Mouse (Mus musculus): ENCODE data around the gene Frat2. TPM values are rescaled to one million over a fixed set of nuclear protein-coding genes. Genes with fewer than 3 reads are reported as not detected.

Gene Frat2
- polyA plus RNA-seq, 1 experiment from 2014 or later, result 6.4 TPM

DNA sequence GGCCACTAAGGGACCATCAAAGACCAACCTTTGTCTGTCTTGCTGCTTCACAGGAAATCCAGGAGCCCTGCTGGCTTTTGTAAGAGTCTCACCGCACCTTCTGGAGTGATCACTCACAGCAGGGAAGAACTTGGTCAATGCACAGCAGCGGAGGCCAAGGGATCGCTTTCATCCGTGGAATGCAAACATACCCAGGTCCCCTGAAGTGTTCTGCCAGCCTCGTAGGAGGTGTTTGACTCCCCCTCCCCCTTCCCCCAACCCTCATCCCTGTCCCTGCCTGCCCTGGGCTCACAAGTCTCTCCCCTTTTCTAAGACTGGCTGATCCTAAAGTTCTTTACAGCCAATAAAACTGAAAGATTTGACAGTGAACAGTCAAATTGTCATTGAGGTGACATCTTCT is 26.5 kb downstream of the Frat2 start:
- H3K27ac ChIP-seq (ENCODE audit: low read depth), result no peak overlapping the region
- WGBS, result 14% methylated on average over 5 of the region's 5 CpGs

DNA sequence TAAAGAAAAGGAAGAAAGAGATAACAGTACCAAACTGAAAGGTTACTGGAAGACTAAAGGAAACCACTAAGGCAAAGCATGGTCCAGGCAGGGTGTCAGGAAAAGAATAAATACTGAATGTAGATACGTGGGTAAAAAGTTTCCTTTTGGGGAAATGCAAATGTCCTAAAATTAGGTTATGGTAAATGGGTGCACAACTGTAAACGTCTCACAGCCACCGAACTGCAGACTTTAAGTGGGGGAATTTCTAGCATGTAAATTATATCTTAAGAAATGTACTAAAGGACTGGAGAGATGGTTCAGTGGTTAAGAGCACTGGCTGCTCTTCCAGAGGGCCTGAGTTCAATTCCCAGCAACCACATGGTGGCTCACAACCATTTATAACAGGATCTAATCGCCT is 29.2 kb downstream of the Frat2 start:
- no peak overlapping the region for H3K27ac ChIP-seq (ENCODE audit: low read depth)
- H3K27me3 ChIP-seq (replicated peaks; ENCODE audit: control insufficient read depth, insufficient read depth, low read length), result no peaks in the 10 kb centered on the region
- no peak overlapping the region for H3K4me2 ChIP-seq (ENCODE audit: low read length)
- no peaks in the 10 kb centered on the region for H3K4me1 ChIP-seq (replicated peaks; ENCODE audit: control insufficient read depth, insufficient read depth, low read length)
- no peaks in the 10 kb centered on the region for H3K36me3 ChIP-seq (ENCODE audit: control insufficient read depth, insufficient read depth, low read length)
- ATAC-seq (replicated peaks; ENCODE audit: low FRiP score, low TSS enrichment, low read depth) (no peak), DNase-seq (ENCODE audit: low spot score) (no peak)
- H3K9ac ChIP-seq (ENCODE audit: low read length), result no peak overlapping the region
- no peak overlapping the region for H3K4me3 ChIP-seq (ENCODE audit: low read depth, low read length)
- WGBS, result 85% methylated on average over 4 of the region's 4 CpGs
- H3K9me3 ChIP-seq (ENCODE audit: control insufficient read depth, low read length), result no peaks in the 10 kb centered on the region

More for the DNA sequence above, 26.5 kb downstream of the Frat2 start:
- no peak for ATAC-seq (replicated peaks; ENCODE audit: low FRiP score, low TSS enrichment, low read depth)
- Histone ChIP-seq H3K4me3 (ENCODE audit: low read depth, low read length) (no peak overlapping the region), H3K4me1 (replicated peaks; ENCODE audit: control insufficient read depth, insufficient read depth, low read length) (no peaks in the 10 kb centered on the region), H3K9me3 (ENCODE audit: control insufficient read depth, low read length) (no peaks in the 10 kb centered on the region), H3K4me2 (ENCODE audit: low read length) (no peak overlapping the region), H3K36me3 (ENCODE audit: control insufficient read depth, insufficient read depth, low read length) (no peaks in the 10 kb centered on the region), H3K27me3 (replicated peaks; ENCODE audit: control insufficient read depth, insufficient read depth, low read length) (no peaks in the 10 kb centered on the region), H3K9ac (ENCODE audit: low read length) (no peak overlapping the region)
- DNase-seq (ENCODE audit: low spot score), result no peak

DNA sequence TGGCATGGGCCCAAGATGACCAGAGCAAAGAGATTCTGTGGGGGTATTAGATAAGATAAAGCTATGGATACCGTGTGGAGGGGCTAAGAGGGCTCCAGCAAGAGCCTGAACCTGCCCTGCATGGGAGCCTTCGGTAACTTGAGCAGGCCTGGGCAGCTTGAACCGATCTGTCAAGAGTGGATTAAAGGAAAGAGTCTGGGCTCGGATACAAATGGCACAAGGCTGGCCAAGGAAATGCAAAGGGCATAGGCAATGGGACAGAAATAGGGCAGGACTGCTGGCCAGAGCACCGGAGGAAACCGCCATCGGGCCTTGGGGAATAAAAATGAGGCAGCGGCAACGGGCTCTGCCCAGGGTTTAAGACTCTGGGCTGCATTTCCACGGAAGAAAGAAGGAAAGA is 30.6 kb downstream of the Frat2 start:
- Histone ChIP-seq H3K9ac (ENCODE audit: low read length) (no peak overlapping the region), H3K36me3 (ENCODE audit: control insufficient read depth, insufficient read depth, low read length) (no peaks in the 10 kb centered on the region), H3K4me2 (ENCODE audit: low read length) (no peak overlapping the region), H3K9me3 (ENCODE audit: control insufficient read depth, low read length) (no peaks in the 10 kb centered on the region), H3K4me1 (replicated peaks; ENCODE audit: control insufficient read depth, insufficient read depth, low read length) (no peaks in the 10 kb centered on the region), H3K4me3 (ENCODE audit: low read depth, low read length) (no peak overlapping the region), H3K27ac (ENCODE audit: low read depth) (no peak overlapping the region), H3K27me3 (replicated peaks; ENCODE audit: control insufficient read depth, insufficient read depth, low read length) (no peaks in the 10 kb centered on the region)
- 47% methylated on average over 10 of the region's 10 CpGs for WGBS
- DNase-seq (ENCODE audit: low spot score) (no peak), ATAC-seq (replicated peaks; ENCODE audit: low FRiP score, low TSS enrichment, low read depth) (no peak)

DNA sequence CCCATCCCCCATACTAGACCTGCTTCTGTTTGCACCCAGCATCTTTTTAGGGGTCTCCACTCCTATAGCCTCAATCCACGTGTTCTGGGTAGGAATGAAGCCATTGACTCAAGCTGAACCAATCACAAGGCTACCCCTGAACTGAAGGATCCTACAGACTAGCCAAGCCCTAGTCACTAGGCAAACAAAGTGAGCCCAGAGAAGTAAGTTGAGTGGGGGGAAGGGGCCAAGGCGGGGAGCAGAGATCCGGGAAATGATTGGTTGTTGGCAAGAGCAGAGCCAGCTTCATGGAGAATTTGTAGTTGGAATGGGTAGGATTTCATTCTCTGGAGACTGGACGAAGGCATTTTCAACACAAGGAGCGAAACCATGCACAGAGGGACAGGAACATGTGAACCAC is 31.0 kb downstream of the Frat2 start:
- Histone ChIP-seq H3K36me3 (ENCODE audit: control insufficient read depth, insufficient read depth, low read length) (no peaks in the 10 kb centered on the region), H3K4me1 (replicated peaks; ENCODE audit: control insufficient read depth, insufficient read depth, low read length) (no peaks in the 10 kb centered on the region), H3K4me3 (ENCODE audit: low read depth, low read length) (no peak overlapping the region), H3K4me2 (ENCODE audit: low read length) (no peak overlapping the region), H3K9ac (ENCODE audit: low read length) (no peak overlapping the region), H3K27me3 (replicated peaks; ENCODE audit: control insufficient read depth, insufficient read depth, low read length) (no peaks in the 10 kb centered on the region), H3K27ac (ENCODE audit: low read depth) (no peak overlapping the region), H3K9me3 (ENCODE audit: control insufficient read depth, low read length) (no peaks in the 10 kb centered on the region)
- ATAC-seq (replicated peaks; ENCODE audit: low FRiP score, low TSS enrichment, low read depth), result no peak
- 53% methylated on average over 5 of the region's 5 CpGs for WGBS
- no peak for DNase-seq (ENCODE audit: low spot score)

DNA sequence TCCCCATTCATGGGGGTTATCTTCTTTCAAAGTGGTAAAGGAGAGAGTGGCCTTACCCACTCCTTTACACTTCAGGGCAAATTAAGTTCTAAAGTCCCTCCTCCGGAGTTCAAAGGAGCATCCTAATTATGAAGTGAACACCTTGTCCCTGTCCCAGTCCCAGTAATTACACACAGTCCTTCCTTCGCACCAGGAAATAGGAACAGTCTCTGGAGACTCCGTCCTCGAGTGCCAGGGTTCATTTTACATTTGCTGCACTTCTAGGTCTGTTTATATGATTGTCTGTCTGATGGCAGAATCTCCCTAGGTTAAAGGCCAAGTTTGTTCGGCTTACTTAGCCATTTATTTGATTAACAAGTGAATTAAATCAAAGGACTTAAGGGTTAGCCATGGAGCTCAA is 31.5 kb downstream of the Frat2 start:
- Histone ChIP-seq H3K9ac (ENCODE audit: low read length) (no peak overlapping the region), H3K27me3 (replicated peaks; ENCODE audit: control insufficient read depth, insufficient read depth, low read length) (no peaks in the 10 kb centered on the region), H3K4me1 (replicated peaks; ENCODE audit: control insufficient read depth, insufficient read depth, low read length) (no peaks in the 10 kb centered on the region), H3K4me3 (ENCODE audit: low read depth, low read length) (no peak overlapping the region), H3K4me2 (ENCODE audit: low read length) (no peak overlapping the region), H3K36me3 (ENCODE audit: control insufficient read depth, insufficient read depth, low read length) (no peaks in the 10 kb centered on the region), H3K9me3 (ENCODE audit: control insufficient read depth, low read length) (no peaks in the 10 kb centered on the region), H3K27ac (ENCODE audit: low read depth) (no peak overlapping the region)
- WGBS, result 53% methylated on average over 5 of the region's 5 CpGs
- ATAC-seq (replicated peaks; ENCODE audit: low FRiP score, low TSS enrichment, low read depth) (no peak), DNase-seq (ENCODE audit: low spot score) (no peak)

DNA sequence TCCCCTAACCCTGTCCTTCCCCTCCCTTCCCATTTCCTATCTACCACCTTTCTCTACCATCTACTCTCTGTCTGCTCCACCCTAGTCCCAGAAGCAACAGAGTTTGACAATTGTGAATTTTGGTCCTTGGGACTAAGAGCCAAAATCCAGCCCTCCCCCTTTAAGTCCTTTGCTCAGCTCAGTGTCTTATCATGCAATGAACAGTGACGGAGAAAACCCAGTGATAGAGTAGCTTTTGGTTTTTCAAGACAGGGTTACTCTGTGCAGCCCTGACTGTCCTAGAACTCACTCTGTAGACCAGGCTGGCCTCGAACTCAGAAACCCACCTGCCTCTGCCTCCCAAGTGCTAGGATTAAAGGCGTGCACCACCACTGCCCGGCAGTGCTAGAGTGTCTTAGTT is 34.6 kb downstream of the Frat2 start:
- H3K9ac ChIP-seq (ENCODE audit: low read length), result no peak overlapping the region
- H3K36me3 ChIP-seq (ENCODE audit: control insufficient read depth, insufficient read depth, low read length), result no peaks in the 10 kb centered on the region
- H3K4me2 ChIP-seq (ENCODE audit: low read length), result no peak overlapping the region
- H3K4me3 ChIP-seq (ENCODE audit: low read depth, low read length), result no peak overlapping the region
- H3K4me1 ChIP-seq (replicated peaks; ENCODE audit: control insufficient read depth, insufficient read depth, low read length), result no peaks in the 10 kb centered on the region
- DNase-seq (ENCODE audit: low spot score) (no peak), ATAC-seq (replicated peaks; ENCODE audit: low FRiP score, low TSS enrichment, low read depth) (no peak)
- no peaks in the 10 kb centered on the region for H3K9me3 ChIP-seq (ENCODE audit: control insufficient read depth, low read length)
- 87% methylated on average over 4 of the region's 4 CpGs for WGBS
- H3K27me3 ChIP-seq (replicated peaks; ENCODE audit: control insufficient read depth, insufficient read depth, low read length), result no peaks in the 10 kb centered on the region
- no peak overlapping the region for H3K27ac ChIP-seq (ENCODE audit: low read depth)

DNA sequence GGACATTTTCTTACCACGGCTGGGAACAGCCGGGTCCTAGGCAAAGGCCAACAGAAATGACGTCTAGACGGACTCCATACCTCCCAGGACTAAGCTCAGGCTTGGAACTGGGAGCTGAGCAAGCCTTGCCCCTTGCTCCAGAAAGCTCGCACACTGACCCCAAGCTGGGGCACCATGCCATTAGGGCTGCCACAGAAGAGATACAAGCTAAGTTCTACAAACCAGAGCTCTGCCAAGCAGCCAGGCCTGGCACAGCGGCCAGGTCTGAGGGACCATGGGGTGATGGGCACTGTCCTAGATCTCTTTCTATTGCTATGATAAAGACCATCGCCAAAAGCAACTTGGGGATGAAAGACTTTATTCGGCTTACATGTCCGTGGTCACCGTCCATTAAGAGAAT is 35.4 kb downstream of the Frat2 start:
- Histone ChIP-seq H3K9me3 (ENCODE audit: control insufficient read depth, low read length) (no peaks in the 10 kb centered on the region), H3K27me3 (replicated peaks; ENCODE audit: control insufficient read depth, insufficient read depth, low read length) (no peaks in the 10 kb centered on the region), H3K27ac (ENCODE audit: low read depth) (no peak overlapping the region), H3K36me3 (ENCODE audit: control insufficient read depth, insufficient read depth, low read length) (no peaks in the 10 kb centered on the region), H3K9ac (ENCODE audit: low read length) (no peak overlapping the region), H3K4me2 (ENCODE audit: low read length) (no peak overlapping the region), H3K4me3 (ENCODE audit: low read depth, low read length) (no peak overlapping the region), H3K4me1 (replicated peaks; ENCODE audit: control insufficient read depth, insufficient read depth, low read length) (no peaks in the 10 kb centered on the region)
- DNase-seq (ENCODE audit: low spot score) (no peak), ATAC-seq (replicated peaks; ENCODE audit: low FRiP score, low TSS enrichment, low read depth) (no peak)
- whole genome bisulfite sequencing, result 93% methylated on average over 10 of the region's 10 CpGs

DNA sequence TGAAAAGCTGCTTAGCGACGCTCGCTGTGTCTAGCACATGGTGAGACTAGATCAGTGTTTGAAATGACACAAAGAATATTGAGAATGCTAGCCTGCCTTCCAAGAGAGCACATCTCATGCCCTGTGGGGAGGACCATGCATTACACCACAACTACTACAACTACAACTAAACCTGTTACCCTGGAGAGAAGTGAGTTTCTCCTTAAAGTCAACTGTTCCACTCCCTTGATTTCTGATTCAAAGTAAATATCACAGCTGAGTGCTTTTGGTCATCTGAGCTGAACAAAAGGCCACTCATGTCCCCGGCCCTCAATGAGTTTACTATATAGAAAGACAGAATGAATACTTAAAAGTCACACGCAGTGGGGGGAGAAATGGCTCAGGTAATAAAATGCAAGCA is 37.9 kb downstream of the Frat2 start:
- Histone ChIP-seq H3K27ac (ENCODE audit: low read depth) (no peak overlapping the region), H3K9me3 (ENCODE audit: control insufficient read depth, low read length) (no peaks in the 10 kb centered on the region), H3K4me3 (ENCODE audit: low read depth, low read length) (no peak overlapping the region), H3K4me1 (replicated peaks; ENCODE audit: control insufficient read depth, insufficient read depth, low read length) (no peaks in the 10 kb centered on the region), H3K36me3 (ENCODE audit: control insufficient read depth, insufficient read depth, low read length) (no peaks in the 10 kb centered on the region), H3K4me2 (ENCODE audit: low read length) (no peak overlapping the region), H3K27me3 (replicated peaks; ENCODE audit: control insufficient read depth, insufficient read depth, low read length) (no peaks in the 10 kb centered on the region), H3K9ac (ENCODE audit: low read length) (no peak overlapping the region)
- ATAC-seq (replicated peaks; ENCODE audit: low FRiP score, low TSS enrichment, low read depth), result no peak
- DNase-seq (ENCODE audit: low spot score), result no peak
- 87% methylated on average over 5 of the region's 5 CpGs for WGBS

DNA sequence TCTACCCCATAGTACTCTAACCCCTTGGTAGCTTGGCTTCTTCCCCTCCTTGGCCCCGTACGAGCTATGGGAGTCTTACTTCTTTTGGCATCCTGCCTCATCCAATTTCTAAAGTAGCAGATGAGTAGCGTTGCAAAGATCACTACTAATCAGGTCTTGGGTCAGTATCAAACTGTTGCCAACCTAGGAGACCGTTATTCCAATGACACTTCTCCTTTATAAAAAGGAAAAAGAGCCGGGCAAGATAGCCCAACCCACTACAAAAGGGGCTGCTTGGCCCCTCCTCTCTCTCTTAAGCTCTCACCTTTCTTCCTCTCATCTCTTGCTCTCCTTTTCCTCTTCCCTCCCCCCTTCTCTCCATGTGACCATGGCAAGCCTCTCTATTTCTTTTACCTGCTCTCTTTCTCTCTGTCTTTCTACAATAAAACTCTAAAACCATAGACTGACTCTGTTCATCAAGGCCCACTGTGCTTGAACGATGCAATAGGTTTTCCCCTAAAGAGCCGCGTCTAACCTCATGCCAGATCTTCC is 39.8 kb downstream of the Frat2 start:
- Histone ChIP-seq H3K36me3 (ENCODE audit: control insufficient read depth, insufficient read depth, low read length) (no peaks in the 10 kb centered on the region), H3K27me3 (replicated peaks; ENCODE audit: control insufficient read depth, insufficient read depth, low read length) (no peaks in the 10 kb centered on the region), H3K9ac (ENCODE audit: low read length) (no peak overlapping the region), H3K27ac (ENCODE audit: low read depth) (no peak overlapping the region), H3K4me1 (replicated peaks; ENCODE audit: control insufficient read depth, insufficient read depth, low read length) (no peaks in the 10 kb centered on the region), H3K9me3 (ENCODE audit: control insufficient read depth, low read length) (no peaks in the 10 kb centered on the region), H3K4me3 (ENCODE audit: low read depth, low read length) (no peak overlapping the region), H3K4me2 (ENCODE audit: low read length) (no peak overlapping the region)
- no peak for ATAC-seq (replicated peaks; ENCODE audit: low FRiP score, low TSS enrichment, low read depth)
- 84% methylated on average over 8 of the region's 8 CpGs for WGBS
- DNase-seq (ENCODE audit: low spot score), result no peak

All from intestine, embryonic 14.5 days (tissue).